Mouse (Mus musculus): ENCODE data around the gene 4930470P17Rik. TPM values are rescaled to one million over a fixed set of nuclear protein-coding genes. Genes with fewer than 3 reads are reported as not detected.

4930470P17Rik gene
- total RNA-seq, 2 experiments from 2014 or later, result not detected

- ATAC-seq (replicated peaks; ENCODE audit: low FRiP score, poor library complexity, severe bottlenecking), result no peak
Observed at GRCm38 (mm10) chr2:170529766-170530165, 72.1 kb downstream of the 4930470P17Rik start.

Other genes starting within 250 kb of the 4930470P17Rik start
- not detected in 2 replicates for gene Bcas1, start 174.2 kb downstream of the 4930470P17Rik start, total RNA-seq (2015; ENCODE audit: low replicate concordance)
- gene Bcas1, start 174.2 kb downstream of the 4930470P17Rik start, total RNA-seq (2017; ENCODE audit: low replicate concordance), result 1.7 TPM in 1 of 2 replicates, not detected in the other
- gene Pfdn4, start 105.6 kb downstream of the 4930470P17Rik start, total RNA-seq (2015; ENCODE audit: low replicate concordance), result 11.5 and 18.9 TPM in 2 replicates
- gene Pfdn4, start 105.6 kb downstream of the 4930470P17Rik start, total RNA-seq (2017; ENCODE audit: low replicate concordance), result 19.9 and 25.6 TPM in 2 replicates
- gene Cyp24a1, start 104.9 kb downstream of the 4930470P17Rik start, total RNA-seq (2015; ENCODE audit: low replicate concordance), result not detected in 2 replicates
- not detected in 2 replicates for gene Cyp24a1, start 104.9 kb downstream of the 4930470P17Rik start, total RNA-seq (2017; ENCODE audit: low replicate concordance)
- not detected in 2 replicates for gene Dok5, start 129.8 kb upstream of the 4930470P17Rik start, total RNA-seq (2015; ENCODE audit: low replicate concordance)
- not detected in 2 replicates for gene Dok5, start 129.8 kb upstream of the 4930470P17Rik start, total RNA-seq (2017; ENCODE audit: low replicate concordance)

All from erythroid progenitor cell, adult 5-6 weeks (primary cell).